Mouse (Mus musculus): ENCODE measurements at regions not wholly inside any gene's neighbourhood (a gene's known extent, or its start where the extent isn't known, plus 50 kb on each side); places are given as distances from the start of the nearest gene placed in this dataset.

DNA sequence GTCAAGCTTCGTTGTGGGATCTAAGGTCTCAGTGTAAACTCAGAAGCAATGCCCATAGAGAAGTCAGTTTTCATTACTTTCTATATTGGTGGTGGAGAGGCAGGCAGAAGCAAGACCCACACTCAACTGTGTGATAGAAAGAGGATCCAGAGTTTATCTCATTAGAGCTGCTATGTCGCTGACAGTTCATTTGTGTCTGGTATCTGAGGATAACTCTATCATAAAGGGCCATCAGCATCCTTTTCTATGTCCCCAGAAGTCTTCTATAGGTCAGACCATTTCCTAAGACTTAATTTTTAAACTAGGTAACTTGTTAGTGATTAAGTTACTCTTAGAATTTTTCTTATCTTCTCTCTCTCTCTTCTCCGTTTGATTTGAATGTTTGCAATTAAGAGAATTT is 252.8 kb downstream of the Ndfip2 start:
- TF ChIP-seq CTCF (conservative IDR thresholded peaks at IDR 0.05; ENCODE audit: low read length), result no peak
- no peak for TF ChIP-seq POU5F1 (IDR thresholded peaks at IDR 0.05; ENCODE audit: borderline replicate concordance, low read length)
- no peak for TF ChIP-seq NANOG (IDR thresholded peaks at IDR 0.05; ENCODE audit: borderline replicate concordance, low read length)
